Mouse (Mus musculus) forebrain, embryonic 14.5 days (tissue): ENCODE results near the gene Tfcp2. TPM values are rescaled to one million over a fixed set of nuclear protein-coding genes. Genes with fewer than 3 reads are reported as not detected.

Experiments
- ATAC-seq: fragments of 200-750 bp; cut with Nextera tagmentation; 2 replicates; pipeline ENCODE4 v1.8.0; 2017; ENCODE audit warnings: mild to moderate bottlenecking, moderate library complexity
- DNase-seq: peaks from one replicate; pipeline ENCODE4 v3.0.0-alpha.2; 2015; ENCODE audit warnings: low spot score
- H3K27ac ChIP-seq: fragments of 300-500 bp; sonication (generic); 2 replicates; pipeline ENCODE4 v1.5.1; 2014; ENCODE audit warnings: low read depth, mild to moderate bottlenecking, control low read depth, low read length, moderate library complexity
- H3K27me3 ChIP-seq: fragments of 300-500 bp; sonication (generic); replicated peaks from 2 replicates; pipeline ENCODE4 v1.6.1; 2014; ENCODE audit warnings: low read length, control low read depth, mixed read lengths; ENCODE audit not compliant: control insufficient read depth, insufficient read depth
- H3K36me3 ChIP-seq: fragments of 300-500 bp; sonication (generic); 2 replicates; pipeline ENCODE4 v1.6.1; 2014; ENCODE audit warnings: low read length, control low read depth; ENCODE audit not compliant: control insufficient read depth, insufficient read depth
- H3K4me1 ChIP-seq: fragments of 300-500 bp; sonication (generic); 2 replicates; pipeline ENCODE4 v1.6.1; 2014; ENCODE audit warnings: antibody characterized with exemption, low read length, control low read depth; ENCODE audit not compliant: control insufficient read depth, insufficient read depth
- H3K4me2 ChIP-seq: fragments of 300-500 bp; sonication (generic); 2 replicates; pipeline ENCODE4 v1.6.1; 2014; ENCODE audit warnings: mild to moderate bottlenecking, control low read depth, low read length
- H3K4me3 ChIP-seq: fragments of 300-500 bp; sonication (generic); 2 replicates; pipeline ENCODE4 v1.5.1; 2014; ENCODE audit warnings: low read depth, low read length, control low read depth
- H3K9ac ChIP-seq: fragments of 300-500 bp; sonication (generic); 2 replicates; pipeline ENCODE4 v1.6.1; 2014; ENCODE audit warnings: mild to moderate bottlenecking, low read length, control low read depth, moderate library complexity
- H3K9me3 ChIP-seq: fragments of 300-500 bp; sonication (generic); replicated peaks from 2 replicates; pipeline ENCODE4 v1.6.1; 2016; ENCODE audit warnings: low read length, control low read depth, mixed read lengths; ENCODE audit not compliant: control insufficient read depth
- WGBS: fragments of 180-500 bp; shearing (Covaris S2); extraction: QIAGEN DNeasy Blood & Tissue Kit; methylation state at CpG from one replicate; pipeline ENCODE4 v1.1.7; 2014; 5-methylcytosine and 5-hydroxymethylcytosine counted together
- polyA plus RNA-seq: library from polyadenylated mRNA; unstranded; fragments of >200 nt; fragmentation: Nextera tagmentation; extraction: Ambion mirVana; gene quantifications from 2 replicates; pipeline ENCODE4 v1.2.1, GENCODE M21; 2014

Tfcp2 gene
- polyA plus RNA-seq, 1 experiment from 2014 or later, result 22.1 TPM

DNA sequence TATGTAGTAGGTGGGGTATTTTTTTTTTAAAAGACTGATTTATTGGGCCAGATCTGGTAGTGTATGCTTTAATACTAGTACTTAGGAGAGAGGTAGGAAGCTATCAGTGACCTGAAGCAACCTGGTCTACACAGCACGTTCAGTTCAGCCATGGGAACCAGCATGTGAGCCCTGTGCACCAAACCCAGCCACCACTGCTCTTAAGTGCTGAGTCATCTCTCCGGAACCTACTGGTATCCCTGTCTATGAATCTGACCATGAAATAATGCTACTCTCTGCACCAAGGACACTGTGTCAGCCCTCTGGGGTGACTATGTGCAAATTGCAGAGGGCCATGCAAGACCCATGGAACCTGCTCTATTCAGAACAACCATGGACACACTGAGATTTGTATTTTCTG lies 64.8 kb downstream of the Tfcp2 start:
- H3K36me3 ChIP-seq, result peaks cover 75% of the 10 kb centered on the region
- 97% methylated on average over 2 of the region's 2 CpGs for WGBS
- H3K4me2 ChIP-seq, result no peak overlapping the region
- no peak for DNase-seq
- no peak overlapping the region for H3K27ac ChIP-seq
- H3K9me3 ChIP-seq, result no peaks in the 10 kb centered on the region
- no peak overlapping the region for H3K4me3 ChIP-seq
- H3K4me1 ChIP-seq, result peaks cover 5% of the 10 kb centered on the region
- no peak overlapping the region for H3K9ac ChIP-seq
- no peak for ATAC-seq
- no peaks in the 10 kb centered on the region for H3K27me3 ChIP-seq

DNA sequence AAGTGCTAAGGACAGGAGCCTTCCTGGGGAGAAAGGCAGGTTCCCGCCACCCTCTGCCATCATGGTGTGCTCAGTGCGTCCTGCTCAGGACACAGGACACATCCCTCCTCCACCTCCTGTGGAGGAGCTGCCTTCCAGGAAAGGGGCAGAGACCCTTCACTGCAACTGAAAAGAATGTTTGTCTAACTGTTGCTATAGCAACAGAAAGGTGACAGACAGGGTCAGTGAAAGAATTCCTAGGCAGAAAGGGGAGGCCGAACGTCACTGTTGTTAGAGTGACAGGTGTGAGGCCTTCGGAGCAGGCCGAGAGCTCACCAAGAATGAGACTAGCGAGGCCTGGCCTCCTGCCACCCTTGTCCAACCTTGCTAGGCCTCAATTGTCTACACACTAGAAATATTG lies 65.4 kb downstream of the Tfcp2 start:
- H3K4me3 ChIP-seq, result no peak overlapping the region
- no peak for ATAC-seq
- no peak overlapping the region for H3K9ac ChIP-seq
- DNase-seq, result peak; percentile 22
- WGBS, result 33% methylated on average over 7 of the region's 7 CpGs
- peaks cover 81% of the 10 kb centered on the region for H3K36me3 ChIP-seq
- H3K27me3 ChIP-seq, result no peaks in the 10 kb centered on the region
- H3K4me2 ChIP-seq, result no peak overlapping the region
- peaks cover 4% of the 10 kb centered on the region for H3K4me1 ChIP-seq
- no peaks in the 10 kb centered on the region for H3K9me3 ChIP-seq
- no peak overlapping the region for H3K27ac ChIP-seq

DNA sequence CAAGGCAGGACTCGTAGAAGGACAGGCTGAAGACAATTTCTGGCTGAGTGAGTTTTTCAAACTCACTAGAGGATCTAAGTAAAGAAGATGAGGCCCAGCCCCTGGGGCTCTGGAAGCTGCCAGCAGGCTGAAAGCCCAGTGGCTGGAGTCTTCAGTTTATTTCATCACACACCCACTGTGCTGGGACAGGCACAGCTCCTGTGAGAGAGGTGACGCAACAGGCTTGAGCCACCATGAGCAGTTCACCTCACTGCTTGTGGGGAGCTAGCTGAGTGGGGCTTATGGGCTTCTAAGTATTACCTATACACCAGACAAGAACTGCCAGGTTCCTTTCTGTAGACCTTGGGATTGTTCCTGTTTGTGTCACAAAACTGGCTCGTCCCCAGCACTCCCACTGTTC lies 66.2 kb downstream of the Tfcp2 start:
- Histone ChIP-seq H3K27ac (no peak overlapping the region), H3K4me3 (no peak overlapping the region)

DNA sequence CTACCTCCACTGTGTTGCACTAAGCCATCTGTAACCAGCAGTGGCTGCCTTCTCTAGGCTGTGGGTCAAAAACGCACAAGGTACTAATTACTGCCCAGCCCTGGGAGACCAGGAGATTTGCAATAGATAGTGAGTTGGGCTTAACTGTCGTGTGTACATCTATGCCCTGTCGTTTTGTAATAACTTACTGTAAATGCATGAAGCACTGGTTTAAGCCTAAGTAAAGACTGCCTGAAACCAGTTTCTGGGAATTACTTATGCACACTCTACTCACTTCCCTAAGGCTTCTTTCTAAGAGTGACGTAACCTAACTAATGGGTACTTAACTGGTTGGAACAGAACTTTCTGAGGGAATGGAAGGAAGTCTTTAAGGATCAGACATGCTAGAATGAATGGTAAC lies 72.9 kb downstream of the Tfcp2 start:
- no peak for ATAC-seq
- H3K36me3 ChIP-seq, result peaks cover 96% of the 10 kb centered on the region
- no peak for DNase-seq
- H3K27ac ChIP-seq, result no peak overlapping the region
- H3K9me3 ChIP-seq, result no peaks in the 10 kb centered on the region
- no peak overlapping the region for H3K4me3 ChIP-seq
- H3K4me2 ChIP-seq, result no peak overlapping the region
- no peaks in the 10 kb centered on the region for H3K4me1 ChIP-seq
- 88% methylated on average over 4 of the region's 4 CpGs for WGBS
- H3K9ac ChIP-seq, result no peak overlapping the region
- H3K27me3 ChIP-seq, result no peaks in the 10 kb centered on the region

More for the DNA sequence above, 66.2 kb downstream of the Tfcp2 start:
- ATAC-seq, result no peak
- Histone ChIP-seq H3K36me3 (peaks cover 90% of the 10 kb centered on the region), H3K9me3 (no peaks in the 10 kb centered on the region), H3K9ac (no peak overlapping the region), H3K4me1 (no peaks in the 10 kb centered on the region), H3K27me3 (no peaks in the 10 kb centered on the region), H3K4me2 (no peak overlapping the region)
- DNase-seq, result no peak
- WGBS, result 89% methylated on average over 3 of the region's 3 CpGs

DNA sequence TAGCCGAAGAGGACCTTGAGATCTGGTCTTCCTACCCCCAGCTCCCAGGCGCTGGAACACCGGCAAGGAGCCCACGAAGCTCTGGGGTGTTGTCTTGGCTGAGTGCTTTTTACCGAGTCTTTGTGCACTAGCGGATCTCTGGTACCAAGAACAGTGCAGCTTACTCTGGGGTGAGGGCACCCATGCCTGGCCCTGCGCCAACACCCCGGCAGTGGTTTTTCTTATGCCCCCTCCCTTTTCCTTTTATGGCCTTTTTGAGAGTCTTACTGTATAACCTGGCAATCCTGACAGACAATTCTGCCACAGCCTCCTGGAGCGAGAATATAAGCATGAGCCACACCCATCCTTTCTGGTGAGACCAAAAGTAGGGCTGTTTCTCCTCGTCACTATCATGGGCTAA lies 73.5 kb downstream of the Tfcp2 start:
- peaks cover 97% of the 10 kb centered on the region for H3K36me3 ChIP-seq
- H3K4me1 ChIP-seq, result no peaks in the 10 kb centered on the region
- ATAC-seq (no peak), DNase-seq (no peak)
- H3K27ac ChIP-seq, result no peak overlapping the region
- H3K4me2 ChIP-seq, result no peak overlapping the region
- no peak overlapping the region for H3K9ac ChIP-seq
- no peaks in the 10 kb centered on the region for H3K27me3 ChIP-seq
- no peak overlapping the region for H3K4me3 ChIP-seq
- 83% methylated on average over 10 of the region's 10 CpGs for WGBS
- H3K9me3 ChIP-seq, result no peaks in the 10 kb centered on the region

DNA sequence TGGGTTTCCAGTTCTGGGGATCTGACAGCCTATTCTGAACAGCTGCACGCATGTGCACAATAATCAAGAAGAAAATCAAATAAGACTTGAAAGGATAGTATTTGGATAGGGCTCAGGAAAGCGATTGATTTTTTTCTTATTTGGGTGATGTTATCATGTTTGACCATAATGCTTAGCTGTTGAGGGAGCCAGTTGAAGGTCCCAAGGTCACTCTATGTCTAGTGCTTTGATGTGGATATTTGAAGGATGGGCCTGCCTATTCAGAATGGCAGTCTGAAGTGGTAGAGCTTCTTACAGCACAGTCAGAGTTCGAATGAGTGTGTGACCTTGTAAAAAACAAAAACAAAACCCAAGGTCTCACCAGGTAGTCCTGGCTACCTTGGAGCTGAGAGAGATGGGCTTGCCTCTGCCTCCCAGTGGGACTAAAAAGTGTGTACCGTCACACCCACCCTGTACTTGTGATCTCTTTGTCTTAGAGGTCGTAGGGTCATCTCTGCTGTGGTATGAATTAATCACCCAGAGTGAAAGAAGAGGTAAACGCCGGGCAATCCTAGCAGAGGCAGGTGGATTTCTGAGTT lies 77.8 kb downstream of the Tfcp2 start:
- H3K36me3 ChIP-seq, result peaks cover 70% of the 10 kb centered on the region
- H3K27me3 ChIP-seq, result no peaks in the 10 kb centered on the region
- ATAC-seq, result no peak
- H3K4me2 ChIP-seq, result no peak overlapping the region
- no peak overlapping the region for H3K27ac ChIP-seq
- 83% methylated on average over 7 of the region's 7 CpGs for WGBS
- no peaks in the 10 kb centered on the region for H3K9me3 ChIP-seq
- H3K4me3 ChIP-seq, result no peak overlapping the region
- H3K4me1 ChIP-seq, result peaks cover 6% of the 10 kb centered on the region; the same call in 1 of the 2 replicates
- no peak for DNase-seq
- H3K9ac ChIP-seq, result no peak overlapping the region

DNA sequence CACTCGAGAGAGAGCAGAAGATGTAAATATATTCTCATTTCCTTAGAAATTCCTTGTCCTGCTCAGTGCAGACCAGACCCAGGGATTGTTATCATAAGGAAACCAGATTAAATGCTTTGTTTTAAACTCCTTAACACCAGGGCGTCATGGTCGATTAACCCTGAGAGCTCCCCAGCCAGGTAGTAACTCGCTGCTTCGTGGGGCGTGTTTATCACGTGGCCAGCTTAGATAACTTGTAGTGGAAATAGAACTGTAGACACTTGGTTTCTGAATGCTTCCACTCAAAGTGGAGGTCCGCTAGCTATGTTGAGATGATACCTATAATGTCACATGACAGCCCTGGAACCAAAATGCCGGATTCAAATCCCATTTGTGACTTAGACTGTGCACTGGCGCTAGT lies 81.8 kb downstream of the Tfcp2 start:
- DNase-seq, result no peak
- 69% methylated on average over 10 of the region's 10 CpGs for WGBS
- no peak for ATAC-seq

DNA sequence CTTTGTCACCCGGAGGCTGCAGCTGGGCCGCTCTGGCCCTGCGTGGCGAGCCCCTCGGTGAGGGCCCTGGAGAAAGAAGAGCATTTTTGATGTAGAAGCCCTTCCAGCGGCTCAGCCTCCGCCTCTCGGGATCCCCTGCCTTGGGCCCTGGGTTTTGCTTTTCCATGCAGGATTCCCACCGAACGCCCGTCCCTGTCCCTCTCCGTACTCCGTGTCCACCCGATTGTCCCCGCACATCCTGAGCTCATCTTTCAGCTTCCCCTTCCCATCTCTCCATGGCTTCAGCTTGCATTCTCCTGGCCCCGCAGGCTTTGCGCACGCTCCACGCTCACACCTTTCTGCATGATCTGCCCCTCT lies 82.6 kb downstream of the Tfcp2 start:
- Histone ChIP-seq H3K27me3 (no peaks in the 10 kb centered on the region), H3K27ac (peak overlapping the region; percentile 83), H3K36me3 (peaks cover 24% of the 10 kb centered on the region), H3K9me3 (no peaks in the 10 kb centered on the region), H3K4me3 (peak overlapping the region; percentile 73), H3K9ac (peak overlapping the region; percentile 81), H3K4me2 (peak overlapping the region; percentile 81), H3K4me1 (peaks cover 12% of the 10 kb centered on the region)
- under 1% methylated on average over 19 of the region's 19 CpGs for WGBS
- no peak for ATAC-seq
- DNase-seq, result peak; percentile 25

More for the DNA sequence above, 81.8 kb downstream of the Tfcp2 start:
- H3K4me2 ChIP-seq, result peak overlapping the region; percentile 81
- no peaks in the 10 kb centered on the region for H3K9me3 ChIP-seq
- peaks cover 31% of the 10 kb centered on the region for H3K36me3 ChIP-seq
- no peak overlapping the region for H3K27ac ChIP-seq
- H3K9ac ChIP-seq, result peak overlapping the region; percentile 81
- peaks cover 12% of the 10 kb centered on the region for H3K4me1 ChIP-seq
- H3K4me3 ChIP-seq, result peak overlapping the region; percentile 73
- H3K27me3 ChIP-seq, result no peaks in the 10 kb centered on the region

DNA sequence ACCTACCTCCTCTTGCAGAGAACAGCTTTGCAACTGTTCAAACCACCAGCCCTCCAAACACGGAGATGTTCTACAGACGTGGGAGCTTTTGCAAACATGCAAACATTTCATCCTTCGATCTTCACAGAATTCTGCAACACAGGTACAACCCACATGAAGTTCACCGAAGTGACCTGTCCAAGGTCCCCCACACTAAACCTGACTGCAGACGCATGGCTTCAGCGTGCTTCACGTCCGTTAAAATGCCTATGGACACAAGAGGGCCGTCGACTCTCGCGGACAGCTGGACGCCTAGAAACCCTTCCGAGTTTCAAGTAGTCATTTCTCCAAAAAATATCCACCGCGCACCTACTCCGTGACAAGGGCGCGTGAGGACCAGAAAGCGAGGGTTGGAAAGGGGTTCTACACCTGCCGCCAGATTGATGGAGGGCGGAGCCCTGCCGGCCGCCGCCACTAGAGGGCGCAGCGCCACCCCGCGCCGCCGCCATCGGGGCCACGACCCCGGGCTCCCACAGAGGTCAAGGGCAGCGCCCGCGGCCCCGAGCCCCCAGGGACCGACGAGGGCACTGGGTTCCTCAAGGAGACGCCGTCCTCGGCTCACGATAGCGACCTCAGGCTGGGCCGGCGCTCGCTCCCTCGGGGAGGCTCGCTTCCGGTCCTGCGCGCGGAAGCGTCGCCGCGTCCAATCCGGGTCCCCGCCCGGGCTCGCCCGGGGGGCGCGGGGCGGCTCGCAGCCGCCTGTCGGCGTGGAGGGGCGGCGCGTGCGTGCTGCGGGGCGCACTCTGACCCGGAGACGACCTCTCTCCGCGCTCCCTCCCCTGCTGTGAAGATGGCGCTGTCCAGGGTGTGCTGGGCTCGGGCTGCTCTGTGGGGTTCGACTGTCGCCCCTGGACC lies 83.3 kb downstream of the Tfcp2 start, which contains the start of gene Letmd1:
Letmd1 (plus strand) TSS at position 729 of the 894 bp plus-strand sequence.
- 2% methylated on average over 81 of the region's 84 CpGs for WGBS

More for the DNA sequence above, 83.3 kb downstream of the Tfcp2 start, which contains the start of gene Letmd1:
- Histone ChIP-seq H3K4me3 (peak within 1 kb of the TSS; percentile 73), H3K9me3 (no peaks in the 10 kb centered on the region), H3K4me1 (peaks cover 12% of the 10 kb centered on the region), H3K4me2 (peak within 1 kb of the TSS; percentile 81), H3K27ac (peak within 1 kb of the TSS; percentile 83), H3K27me3 (no peaks in the 10 kb centered on the region), H3K36me3 (peaks cover 17% of the 10 kb centered on the region), H3K9ac (peak within 1 kb of the TSS; percentile 81)
- peak; percentile 97 for ATAC-seq
- peak; percentile 90 for DNase-seq
